Mouse (Mus musculus) liver, postnatal 0 days (tissue): ENCODE measurements around the gene Polr3g. TPM values are rescaled to one million over a fixed set of nuclear protein-coding genes. Genes with fewer than 3 reads are reported as not detected.

ENCODE experiments used
- ATAC-seq: fragments of 200-750 bp; cut with Nextera tagmentation; 2 replicates; pipeline ENCODE4 v1.8.0; 2017; ENCODE audit warnings: mild to moderate bottlenecking, moderate library complexity
- DNase-seq: peaks from one replicate; pipeline ENCODE4 v3.0.0-alpha.2; 2016
- H3K27ac ChIP-seq: fragments of 300-500 bp; sonication (generic); 2 replicates; pipeline ENCODE4 v1.5.1; 2014; ENCODE audit warnings: antibody characterized with exemption, moderate library complexity, mild to moderate bottlenecking, low read depth
- H3K27me3 ChIP-seq: fragments of 300-500 bp; sonication (generic); 2 replicates; pipeline ENCODE4 v1.6.1; 2014; ENCODE audit warnings: low read length, control low read depth, mixed read lengths; ENCODE audit not compliant: insufficient read depth
- H3K36me3 ChIP-seq: fragments of 300-500 bp; sonication (generic); replicated peaks from 2 replicates; pipeline ENCODE4 v1.6.1; 2014; ENCODE audit warnings: mild to moderate bottlenecking, control low read depth, low read length, moderate library complexity, mixed read lengths; ENCODE audit not compliant: insufficient read depth
- H3K4me1 ChIP-seq: fragments of 300-500 bp; sonication (generic); 2 replicates; pipeline ENCODE4 v1.6.1; 2014; ENCODE audit warnings: antibody characterized with exemption, mild to moderate bottlenecking, control low read depth; ENCODE audit not compliant: insufficient read depth
- H3K4me2 ChIP-seq: fragments of 300-500 bp; sonication (generic); 2 replicates; pipeline ENCODE4 v1.6.1; 2014; ENCODE audit warnings: low read depth, mild to moderate bottlenecking, low read length, moderate library complexity, mixed read lengths
- H3K4me3 ChIP-seq: fragments of 300-500 bp; sonication (generic); 2 replicates; pipeline ENCODE4 v1.5.1; 2014; ENCODE audit warnings: low read depth, low read length
- H3K9ac ChIP-seq: fragments of 300-500 bp; sonication (generic); replicated peaks from 2 replicates; pipeline ENCODE4 v1.6.1; 2014; ENCODE audit warnings: mild to moderate bottlenecking, moderate library complexity
- H3K9me3 ChIP-seq: fragments of 300-500 bp; sonication (generic); 2 replicates; pipeline ENCODE4 v1.6.1; 2016; ENCODE audit warnings: mild to moderate bottlenecking, control low read depth, low read length, mixed read lengths
- CTCF ChIP-seq: sonication (generic); IDR thresholded peaks from 2 replicates; pipeline ENCODE4 v1.5.1; 2016; ENCODE audit warnings: antibody characterized with exemption, low read depth
- EP300 ChIP-seq: IDR thresholded peaks from 2 replicates; pipeline ENCODE4 v1.6.1; 2016; ENCODE audit warnings: antibody characterized with exemption, low read depth, mild to moderate bottlenecking
- WGBS: fragments of 180-500 bp; shearing (Covaris S2); extraction: QIAGEN DNeasy Blood & Tissue Kit; methylation state at CpG from one replicate; pipeline ENCODE4 v1.1.7; 2014; ENCODE audit not compliant: insufficient replicate concordance; 5-methylcytosine and 5-hydroxymethylcytosine counted together
- polyA plus RNA-seq: library from polyadenylated mRNA; unstranded; fragments of >200 nt; fragmentation: Nextera tagmentation; extraction: Ambion mirVana; gene quantifications from 2 replicates; pipeline ENCODE4 v1.2.1, GENCODE M21; 2015

The Polr3g gene
- polyA plus RNA-seq, 1 experiment from 2014 or later: 6.2 TPM

DNA sequence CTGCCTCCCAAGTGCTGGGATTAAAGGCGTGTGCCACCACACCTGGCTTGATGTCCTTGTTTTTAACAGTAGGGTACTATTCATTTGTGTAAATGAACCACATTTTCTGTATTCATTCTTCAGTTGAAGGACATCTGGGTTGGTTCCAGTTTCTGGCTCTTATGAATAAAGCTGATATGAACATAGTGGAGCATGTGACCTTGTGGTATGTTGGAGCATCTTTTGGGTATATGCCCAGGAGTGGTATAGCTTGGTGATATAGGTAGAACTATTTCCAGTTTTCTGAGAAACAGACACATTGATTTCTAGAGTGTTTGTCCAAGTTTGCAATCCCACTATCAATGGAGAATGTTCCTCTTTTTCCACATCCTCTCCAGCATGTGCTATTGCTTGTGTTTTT lies 3.1 kb upstream of the Polr3g start:
- DNase-seq: no peak
- Histone ChIP-seq H3K27me3 (no peaks in the 10 kb centered on the region), H3K4me3 (no peak overlapping the region), H3K9ac (no peak overlapping the region), H3K9me3 (no peaks in the 10 kb centered on the region), H3K36me3 (no peaks in the 10 kb centered on the region), H3K27ac (no peak overlapping the region), H3K4me2 (no peak overlapping the region), H3K4me1 (peaks cover 24% of the 10 kb centered on the region)
- ATAC-seq: no peak
- 85% methylated on average over 1 of the region's 1 CpGs for WGBS
- TF ChIP-seq EP300 (no peak), CTCF (no peak)

GRCm38 (mm10) chr13:81711546-81712371 lies 946 bp upstream of the Polr3g start:
- WGBS: 2% methylated on average over 41 of the region's 42 CpGs
- Histone ChIP-seq H3K27me3 (no peaks in the 10 kb centered on the region), H3K27ac (peak overlapping the region; percentile 86), H3K4me3 (peak overlapping the region; percentile 73), H3K9ac (peak overlapping the region; percentile 73), H3K4me1 (peaks cover 24% of the 10 kb centered on the region), H3K4me2 (peak overlapping the region; percentile 100), H3K9me3 (no peaks in the 10 kb centered on the region), H3K36me3 (no peaks in the 10 kb centered on the region)
- ATAC-seq (peak; percentile 20), DNase-seq (no peak)
- TF ChIP-seq EP300: no peak
- TF ChIP-seq CTCF: no peak

DNA sequence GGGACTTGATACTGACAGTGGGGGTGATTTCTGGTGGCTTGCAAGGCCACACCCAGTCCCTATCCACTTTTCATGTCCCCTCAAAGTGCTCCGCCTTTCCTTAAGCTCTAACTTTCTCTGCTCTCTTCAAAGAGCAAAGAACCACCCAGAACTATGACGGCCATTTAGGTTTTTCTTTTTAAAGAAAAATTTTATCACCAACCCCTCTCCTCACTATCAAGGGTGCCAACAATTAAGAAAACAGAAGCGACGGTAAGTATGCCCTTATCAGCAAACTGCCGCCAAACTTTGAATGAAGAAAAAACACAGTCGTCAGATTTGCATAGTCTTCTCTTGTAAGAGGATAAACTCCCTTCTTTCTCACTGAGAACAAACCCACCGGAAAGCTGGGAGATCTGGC lies 547 bp downstream of the Polr3g start:
- Histone ChIP-seq H3K4me3 (peak overlapping the region; percentile 73), H3K9me3 (no peaks in the 10 kb centered on the region), H3K4me1 (peaks cover 24% of the 10 kb centered on the region), H3K27me3 (no peaks in the 10 kb centered on the region), H3K36me3 (no peaks in the 10 kb centered on the region), H3K4me2 (peak overlapping the region; percentile 100), H3K9ac (peak overlapping the region; percentile 73), H3K27ac (peak overlapping the region; percentile 53; the same call in 1 of the 2 replicates)
- no peak for ATAC-seq
- WGBS: under 1% methylated on average over 7 of the region's 7 CpGs
- DNase-seq: no peak
- TF ChIP-seq EP300 (no peak), CTCF (no peak)

- ATAC-seq: no peak
- Histone ChIP-seq H3K4me1 (peaks cover 24% of the 10 kb centered on the region), H3K9ac (peak overlapping the region; percentile 73), H3K4me2 (peak overlapping the region; percentile 100), H3K27me3 (no peaks in the 10 kb centered on the region), H3K4me3 (peak overlapping the region; percentile 73), H3K27ac (peak overlapping the region; percentile 53; the same call in 1 of the 2 replicates), H3K36me3 (no peaks in the 10 kb centered on the region), H3K9me3 (no peaks in the 10 kb centered on the region)
- no peak for TF ChIP-seq EP300
- TF ChIP-seq CTCF: no peak
- 26% methylated on average over 4 of the region's 4 CpGs for WGBS
- no peak for DNase-seq
These were observed 1.0 kb downstream of the Polr3g start for GRCm38 (mm10) chr13:81709805-81710204.

DNA sequence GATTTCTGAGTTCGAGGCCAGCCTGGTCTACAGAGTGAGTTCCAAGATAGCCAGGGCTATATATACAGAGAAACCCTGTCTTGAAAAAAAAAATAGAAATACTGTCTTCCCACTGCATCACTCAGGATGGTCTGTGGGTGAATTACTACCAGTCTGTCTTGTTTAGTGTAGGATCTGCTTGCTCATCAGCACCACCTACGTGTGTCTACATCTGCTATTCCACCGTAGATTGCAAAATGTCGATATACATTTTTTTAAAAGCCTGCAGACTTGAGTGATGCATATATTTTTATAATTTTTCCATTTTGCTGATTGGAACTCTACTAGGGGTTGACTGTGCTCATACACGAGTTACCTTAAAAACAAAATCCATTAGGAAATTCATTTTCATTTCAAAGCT lies 4.5 kb downstream of the Polr3g start:
- no peaks in the 10 kb centered on the region for H3K9me3 ChIP-seq
- no peak overlapping the region for H3K27ac ChIP-seq
- H3K4me3 ChIP-seq: no peak overlapping the region
- no peak overlapping the region for H3K9ac ChIP-seq
- peaks cover 7% of the 10 kb centered on the region for H3K4me1 ChIP-seq
- WGBS: 85% methylated on average over 5 of the region's 5 CpGs
- no peak overlapping the region for H3K4me2 ChIP-seq
- ATAC-seq (no peak), DNase-seq (no peak)
- TF ChIP-seq EP300 (no peak), CTCF (no peak)
- no peaks in the 10 kb centered on the region for H3K27me3 ChIP-seq
- no peaks in the 10 kb centered on the region for H3K36me3 ChIP-seq

GRCm38 (mm10) chr13:81703621-81704020 lies 7.2 kb downstream of the Polr3g start:
- no peak overlapping the region for H3K4me3 ChIP-seq
- TF ChIP-seq EP300: no peak
- no peak for TF ChIP-seq CTCF
- ATAC-seq (no peak), DNase-seq (no peak)
- no peaks in the 10 kb centered on the region for H3K36me3 ChIP-seq
- H3K4me2 ChIP-seq: no peak overlapping the region
- WGBS: 90% methylated on average over 9 of the region's 9 CpGs
- no peak overlapping the region for H3K27ac ChIP-seq
- no peaks in the 10 kb centered on the region for H3K9me3 ChIP-seq
- no peaks in the 10 kb centered on the region for H3K27me3 ChIP-seq
- H3K9ac ChIP-seq: no peak overlapping the region
- H3K4me1 ChIP-seq: no peaks in the 10 kb centered on the region
